Mouse (Mus musculus) left cerebral cortex, adult 8-10 months (tissue): ENCODE results near the gene Fgfr2. TPM values are rescaled to one million over a fixed set of nuclear protein-coding genes. Genes with fewer than 3 reads are reported as not detected.
A peak's percentile ranks its signal among the peaks of the same experiment; 100 is the strongest.

Source experiments
- DNase-seq, 2 experiments: peaks; one replicate each; pipeline ENCODE4 v3.0.0; 2022; ENCODE audit warnings: low spot score in 2 of 2
- total RNA-seq, 4 experiments: library from RNA; stranded (reverse); gene quantifications; 2 replicates each; pipeline ENCODE4 v1.2.4; 2022

Fgfr2 gene
- total RNA-seq, 4 experiments from 2014 or later: 50.6 to 73.1 (median 64.8) TPM

- DNase-seq: no peak
Observed at GRCm38 (mm10) chr7:132026671-132027070, 1096.5 kb downstream of the Fgfr2 start.

- no peak for DNase-seq
Observed at GRCm38 (mm10) chr7:132025591-132025990, 1097.6 kb downstream of the Fgfr2 start.

- DNase-seq: no peak
Observed at GRCm38 (mm10) chr7:132015933-132016332, 1107.2 kb downstream of the Fgfr2 start.

- DNase-seq: no peak
Observed at GRCm38 (mm10) chr7:132015193-132015592, 1108.0 kb downstream of the Fgfr2 start.

- no peak for DNase-seq
Observed at GRCm38 (mm10) chr7:132013970-132014369, 1109.2 kb downstream of the Fgfr2 start.

GRCm38 (mm10) chr7:132012969-132013679 is 1110.0 kb downstream of the Fgfr2 start:
- peak in 1 of 2 experiments; percentile 44 for DNase-seq

GRCm38 (mm10) chr7:132009002-132009401 is 1114.1 kb downstream of the Fgfr2 start:
- no peak for DNase-seq

GRCm38 (mm10) chr7:132005996-132006696 is 1117.0 kb downstream of the Fgfr2 start:
- peak in 1 of 2 experiments; percentile 33 for DNase-seq

GRCm38 (mm10) chr7:131992873-131993272 is 1130.3 kb downstream of the Fgfr2 start:
- no peak for DNase-seq

GRCm38 (mm10) chr7:131992226-131992625 is 1130.9 kb downstream of the Fgfr2 start:
- no peak for DNase-seq

GRCm38 (mm10) chr7:131989056-131989455 is 1134.1 kb downstream of the Fgfr2 start:
- no peak for DNase-seq

GRCm38 (mm10) chr7:131978609-131979008 is 1144.5 kb downstream of the Fgfr2 start:
- DNase-seq: no peak

- no peak for DNase-seq
Observed at GRCm38 (mm10) chr7:131975867-131976266, 1147.3 kb downstream of the Fgfr2 start.

GRCm38 (mm10) chr7:131970255-131970654 is 1152.9 kb downstream of the Fgfr2 start:
- DNase-seq: no peak

GRCm38 (mm10) chr7:131966916-131967494 is 1156.1 kb downstream of the Fgfr2 start:
- DNase-seq: peak in 1 of 2 experiments; percentile 38

- DNase-seq: peak; percentile 36 to 56
Observed at GRCm38 (mm10) chr7:131966023-131966915, 1156.9 kb downstream of the Fgfr2 start, which contains the start of gene Gpr26. TSS of gene Gpr26 (plus strand) at chr7:131966460.

GRCm38 (mm10) chr7:131960551-131960950 is 1162.6 kb downstream of the Fgfr2 start:
- no peak for DNase-seq

GRCm38 (mm10) chr7:131958705-131959104 is 1164.4 kb downstream of the Fgfr2 start:
- DNase-seq: no peak

- DNase-seq: no peak
Observed at GRCm38 (mm10) chr7:131953402-131953801, 1169.7 kb downstream of the Fgfr2 start.

- DNase-seq: no peak
Observed at GRCm38 (mm10) chr7:131951131-131951530, 1172.0 kb downstream of the Fgfr2 start.

GRCm38 (mm10) chr7:131937611-131938010 is 1185.5 kb downstream of the Fgfr2 start:
- no peak for DNase-seq
